Mouse (Mus musculus) midbrain, embryonic 10.5 days (tissue): Measurements from ENCODE around the gene Nedd1. TPM values are rescaled to one million over a fixed set of nuclear protein-coding genes. Genes with fewer than 3 reads are reported as not detected.

Source experiments
- DNase-seq: peaks from one replicate; pipeline ENCODE4 v3.0.0-alpha.2; 2017; ENCODE audit warnings: low spot score
- H3K27ac ChIP-seq: fragments of 300-500 bp; sonication (generic); replicated peaks from 2 replicates; pipeline ENCODE4 v1.5.1; 2016; ENCODE audit warnings: mild to moderate bottlenecking
- H3K27me3 ChIP-seq: fragments of 300-500 bp; sonication (generic); 2 replicates; pipeline ENCODE4 v1.6.1; 2016; ENCODE audit warnings: low read depth, mild to moderate bottlenecking; ENCODE audit not compliant: poor library complexity, severe bottlenecking
- H3K36me3 ChIP-seq: fragments of 300-500 bp; sonication (generic); 2 replicates; pipeline ENCODE4 v1.6.1; 2016; ENCODE audit warnings: mild to moderate bottlenecking, moderate library complexity
- H3K4me1 ChIP-seq: fragments of 300-500 bp; sonication (generic); 2 replicates; pipeline ENCODE4 v1.6.1; 2016
- H3K4me3 ChIP-seq: fragments of 300-500 bp; sonication (generic); 2 replicates; pipeline ENCODE4 v1.5.1; 2016; ENCODE audit warnings: mild to moderate bottlenecking, moderate library complexity
- H3K9me3 ChIP-seq: fragments of 300-500 bp; sonication (generic); replicated peaks from 2 replicates; pipeline ENCODE4 v1.6.1; 2016; ENCODE audit warnings: mild to moderate bottlenecking
- WGBS: fragments of 180-500 bp; shearing (Covaris S2); methylation state at CpG from one replicate; pipeline ENCODE4 v1.1.7; 2016; 5-methylcytosine and 5-hydroxymethylcytosine counted together
- polyA plus RNA-seq: library from polyadenylated mRNA; unstranded; fragments of >200 nt; fragmentation: Nextera tagmentation; extraction: Ambion mirVana; gene quantifications from 2 replicates; pipeline ENCODE4 v1.2.1, GENCODE M21; 2016

Gene Nedd1
- 57.8 and 62.7 TPM in 2 replicates for polyA plus RNA-seq

- peaks cover 21% of the 10 kb centered on the region for H3K36me3 ChIP-seq
- H3K27ac ChIP-seq, result peak within 1 kb of the TSS; percentile 98
- peaks cover 24% of the 10 kb centered on the region for H3K4me1 ChIP-seq
- WGBS, result under 1% methylated on average over 57 of the region's 57 CpGs
- H3K27me3 ChIP-seq, result no peaks in the 10 kb centered on the region
- DNase-seq, result peak; percentile 94
- H3K9me3 ChIP-seq, result peaks cover 5% of the 10 kb centered on the region; the same call in 1 of the 2 replicates
- peak within 1 kb of the TSS; percentile 91 for H3K4me3 ChIP-seq
Observed at GRCm38 (mm10) chr10:92721771-92722619, at the start of gene Nedd1. Gene Nedd1 (minus strand): TSS chr10:92722420.

- H3K27ac ChIP-seq, result no peak overlapping the region
- H3K4me3 ChIP-seq, result no peak overlapping the region
- DNase-seq, result no peak
- no peaks in the 10 kb centered on the region for H3K36me3 ChIP-seq
- no peaks in the 10 kb centered on the region for H3K27me3 ChIP-seq
- no peaks in the 10 kb centered on the region for H3K4me1 ChIP-seq
- H3K9me3 ChIP-seq, result peaks cover 5% of the 10 kb centered on the region; the same call in 1 of the 2 replicates
- 93% methylated on average over 5 of the region's 5 CpGs for WGBS
Observed at GRCm38 (mm10) chr10:92754359-92754758, 32.1 kb upstream of the Nedd1 start.

- no peaks in the 10 kb centered on the region; the same call in 1 of the 2 replicates for H3K9me3 ChIP-seq
- DNase-seq, result no peak
- no peaks in the 10 kb centered on the region for H3K36me3 ChIP-seq
- no peaks in the 10 kb centered on the region for H3K27me3 ChIP-seq
- no peak overlapping the region for H3K27ac ChIP-seq
- no peak overlapping the region for H3K4me3 ChIP-seq
- H3K4me1 ChIP-seq, result no peaks in the 10 kb centered on the region
- 91% methylated on average over 3 of the region's 3 CpGs for WGBS
Observed at GRCm38 (mm10) chr10:92730339-92730738, 8.1 kb upstream of the Nedd1 start.

DNA sequence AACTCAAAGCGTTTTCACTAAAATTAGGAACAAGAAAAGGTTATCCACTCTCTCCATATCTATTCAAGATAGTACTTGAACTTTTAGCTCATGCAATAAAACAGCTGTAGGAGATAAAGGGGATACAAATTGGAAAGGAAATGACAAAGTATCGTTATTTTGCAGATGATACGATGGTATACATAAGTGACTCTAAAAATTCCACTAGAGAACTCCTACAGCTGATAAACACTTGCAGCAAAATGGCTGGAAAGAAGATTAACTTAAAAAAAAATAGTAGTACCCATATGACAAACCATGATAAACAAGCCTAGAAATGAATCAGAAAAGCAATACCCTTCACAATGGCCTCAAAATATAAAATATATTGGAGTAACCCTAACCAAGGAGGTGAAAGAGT, 6.5 kb upstream of the Nedd1 start:
- no peak for DNase-seq
- Histone ChIP-seq H3K36me3 (no peaks in the 10 kb centered on the region), H3K27me3 (no peaks in the 10 kb centered on the region), H3K27ac (no peak overlapping the region), H3K4me1 (no peaks in the 10 kb centered on the region), H3K9me3 (peaks cover 5% of the 10 kb centered on the region; the same call in 1 of the 2 replicates), H3K4me3 (no peak overlapping the region)
- 91% methylated on average over 3 of the region's 3 CpGs for WGBS

- 42% methylated on average over 5 of the region's 5 CpGs for WGBS
- peak overlapping the region; percentile 98 for H3K27ac ChIP-seq
- H3K4me1 ChIP-seq, result peaks cover 24% of the 10 kb centered on the region
- no peak for DNase-seq
- peaks cover 5% of the 10 kb centered on the region; the same call in 1 of the 2 replicates for H3K9me3 ChIP-seq
- H3K36me3 ChIP-seq, result peaks cover 15% of the 10 kb centered on the region
- peak overlapping the region; percentile 91 for H3K4me3 ChIP-seq
- H3K27me3 ChIP-seq, result no peaks in the 10 kb centered on the region
Observed at GRCm38 (mm10) chr10:92722620-92722988, 384 bp upstream of the Nedd1 start.

DNA sequence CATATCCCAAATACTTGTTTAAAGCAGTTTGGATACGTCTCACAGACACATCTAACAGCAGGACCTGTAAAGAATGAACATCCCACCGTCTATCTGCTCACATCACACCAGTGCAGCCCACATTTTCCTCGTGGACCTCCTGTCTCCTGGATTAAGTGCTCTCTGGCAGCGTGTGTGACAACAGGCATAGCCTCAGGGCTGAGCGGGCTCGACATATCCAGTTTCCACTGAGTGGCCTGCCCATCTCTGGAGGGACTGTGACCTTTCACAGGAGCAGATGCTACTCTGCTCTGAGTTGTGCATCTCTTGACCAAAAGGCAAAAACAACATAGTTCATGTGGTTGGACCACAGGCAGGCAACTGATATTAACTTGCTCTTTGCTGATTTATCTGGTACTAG, 23.2 kb downstream of the Nedd1 start:
- H3K36me3 ChIP-seq, result peaks cover 80% of the 10 kb centered on the region
- DNase-seq, result no peak
- 85% methylated on average over 6 of the region's 6 CpGs for WGBS

DNA sequence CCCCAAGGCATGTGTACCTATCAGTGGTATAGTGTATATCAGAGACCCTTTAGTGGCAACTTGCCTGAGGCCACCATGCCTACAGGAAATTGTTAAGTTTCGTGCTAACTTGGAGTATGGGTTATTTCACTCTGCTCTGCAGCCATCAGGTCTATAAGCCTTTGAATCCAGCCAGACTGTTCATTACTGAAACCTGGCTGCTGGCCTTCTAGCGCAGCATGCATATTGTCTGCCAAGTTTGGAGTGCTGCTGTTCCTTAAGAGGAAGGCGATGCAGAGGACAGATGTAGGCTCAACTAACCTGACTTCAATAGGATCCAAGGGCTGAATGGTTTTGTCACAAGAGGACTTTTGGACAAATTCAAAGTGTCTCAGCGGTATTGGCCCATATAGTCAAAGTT, 47.2 kb downstream of the Nedd1 start:
- H3K36me3 ChIP-seq, result no peaks in the 10 kb centered on the region
- no peak overlapping the region for H3K27ac ChIP-seq
- H3K4me1 ChIP-seq, result no peaks in the 10 kb centered on the region
- H3K27me3 ChIP-seq, result no peaks in the 10 kb centered on the region
- H3K4me3 ChIP-seq, result no peak overlapping the region
- H3K9me3 ChIP-seq, result no peaks in the 10 kb centered on the region
- 94% methylated on average over 4 of the region's 4 CpGs for whole genome bisulfite sequencing
- no peak for DNase-seq

More for the DNA sequence above, 23.2 kb downstream of the Nedd1 start:
- H3K9me3 ChIP-seq, result no peaks in the 10 kb centered on the region
- no peaks in the 10 kb centered on the region for H3K4me1 ChIP-seq
- H3K27ac ChIP-seq, result no peak overlapping the region
- no peak overlapping the region for H3K4me3 ChIP-seq
- no peaks in the 10 kb centered on the region for H3K27me3 ChIP-seq

DNA sequence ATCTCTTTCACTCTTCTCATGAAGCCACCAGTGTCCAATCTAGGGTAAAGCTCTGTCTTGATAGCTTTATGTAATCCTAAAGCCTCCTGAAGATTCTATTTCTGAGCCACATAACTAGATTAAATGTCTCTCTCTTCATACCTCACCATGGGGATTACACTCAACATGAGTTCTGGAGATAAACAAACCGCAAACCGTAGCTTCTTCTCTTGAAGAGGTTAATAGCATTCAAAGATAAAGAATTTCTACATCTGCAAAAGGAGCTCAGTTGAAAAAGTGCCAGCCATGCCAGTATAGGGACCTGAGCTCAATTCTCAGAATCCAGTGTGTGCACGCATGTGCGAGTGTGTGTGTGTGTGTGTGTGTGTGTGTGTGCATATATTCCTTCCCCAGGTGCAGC, 50.3 kb downstream of the Nedd1 start:
- Histone ChIP-seq H3K27me3 (no peaks in the 10 kb centered on the region), H3K4me1 (no peaks in the 10 kb centered on the region), H3K36me3 (no peaks in the 10 kb centered on the region), H3K4me3 (no peak overlapping the region), H3K9me3 (no peaks in the 10 kb centered on the region), H3K27ac (no peak overlapping the region)
- WGBS, result 93% methylated on average over 4 of the region's 4 CpGs
- DNase-seq, result no peak

GRCm38 (mm10) chr10:92665287-92665686, 56.9 kb downstream of the Nedd1 start:
- Histone ChIP-seq H3K9me3 (no peaks in the 10 kb centered on the region), H3K4me3 (no peak overlapping the region), H3K36me3 (no peaks in the 10 kb centered on the region), H3K27me3 (no peaks in the 10 kb centered on the region), H3K4me1 (no peaks in the 10 kb centered on the region), H3K27ac (no peak overlapping the region)
- DNase-seq, result no peak
- WGBS, result 88% methylated on average over 5 of the region's 5 CpGs

GRCm38 (mm10) chr10:92653266-92653665, 69.0 kb downstream of the Nedd1 start:
- Histone ChIP-seq H3K4me3 (no peak overlapping the region), H3K36me3 (no peaks in the 10 kb centered on the region), H3K9me3 (no peaks in the 10 kb centered on the region), H3K4me1 (peaks cover 26% of the 10 kb centered on the region), H3K27me3 (peaks cover 8% of the 10 kb centered on the region; the same call in 1 of the 2 replicates), H3K27ac (peak overlapping the region; percentile 38; the same call in 1 of the 2 replicates)
- DNase-seq, result no peak
- 68% methylated on average over 4 of the region's 4 CpGs for WGBS

- Histone ChIP-seq H3K27me3 (peaks cover 8% of the 10 kb centered on the region; the same call in 1 of the 2 replicates), H3K36me3 (no peaks in the 10 kb centered on the region), H3K4me3 (no peak overlapping the region), H3K4me1 (peaks cover 26% of the 10 kb centered on the region), H3K9me3 (no peaks in the 10 kb centered on the region), H3K27ac (peak overlapping the region; percentile 73)
- 32% methylated on average over 3 of the region's 3 CpGs for WGBS
- no peak for DNase-seq
Observed at GRCm38 (mm10) chr10:92652399-92652920, 69.8 kb downstream of the Nedd1 start.

DNA sequence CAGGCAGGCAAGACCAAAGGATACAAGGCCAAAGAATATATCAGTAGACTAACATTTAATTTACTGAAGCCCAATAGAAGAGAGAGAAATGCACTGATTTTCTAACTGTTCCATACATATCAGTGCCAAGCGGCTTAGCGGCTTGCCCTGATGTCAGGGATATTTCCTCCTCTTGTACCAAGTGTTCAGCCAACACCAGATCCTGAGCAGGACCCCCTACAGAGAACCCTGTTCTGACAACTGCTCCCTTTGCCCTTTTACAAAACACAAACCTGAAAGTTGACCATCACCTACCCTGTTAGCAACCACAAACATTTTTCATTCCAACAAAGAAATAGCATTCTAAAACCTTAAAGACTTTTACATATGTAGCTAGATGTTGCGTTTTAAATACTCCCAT, 71.0 kb downstream of the Nedd1 start:
- Histone ChIP-seq H3K4me1 (peaks cover 26% of the 10 kb centered on the region), H3K27ac (0 out of 2 replicates have a peak overlapping the region, but pooled peaks have one; percentile 2), H3K27me3 (peaks cover 8% of the 10 kb centered on the region; the same call in 1 of the 2 replicates), H3K9me3 (no peaks in the 10 kb centered on the region), H3K4me3 (no peak overlapping the region), H3K36me3 (no peaks in the 10 kb centered on the region)
- DNase-seq, result no peak
- 89% methylated on average over 3 of the region's 3 CpGs for WGBS

- 47% methylated on average over 8 of the region's 8 CpGs for WGBS
- Histone ChIP-seq H3K27ac (peak overlapping the region; percentile 24; the same call in 1 of the 2 replicates), H3K27me3 (peaks cover 8% of the 10 kb centered on the region; the same call in 1 of the 2 replicates), H3K9me3 (no peaks in the 10 kb centered on the region), H3K36me3 (no peaks in the 10 kb centered on the region), H3K4me1 (peaks cover 32% of the 10 kb centered on the region), H3K4me3 (no peak overlapping the region)
- no peak for DNase-seq
Observed at GRCm38 (mm10) chr10:92649096-92649495, 73.1 kb downstream of the Nedd1 start.
